Mouse (Mus musculus) Patski (cell line): Measurements from ENCODE around the gene Gpc2. TPM values are rescaled to one million over a fixed set of nuclear protein-coding genes. Genes with fewer than 3 reads are reported as not detected.

Experiments used
- ATAC-seq: fragments of 100-300 bp; one replicate; pipeline ENCODE4 v1.8.0; 2021
- CTCF ChIA-PET: fragments of 350-600 bp; sonication (Branson Sonifier 250); formaldehyde crosslinking; loops from one replicate; lab custom pipeline; 2022; ENCODE audit warnings: inconsistent platforms; lab: Charles Lee
- POLR2A ChIA-PET: fragments of 350-600 bp; sonication (Branson Sonifier 250); formaldehyde crosslinking; loops from one replicate; lab custom pipeline; 2022; ENCODE audit warnings: antibody characterized with exemption, inconsistent platforms; lab: Charles Lee
- DNase-seq: peaks from one replicate; pipeline ENCODE4 v3.0.0-alpha.2; 2011; ENCODE audit warnings: low read depth, low spot score
- H3K27me3 ChIP-seq: fragments of 371-371 bp; one replicate; pipeline ENCODE4 v1.5.1; 2021
- CTCF ChIP-seq: fragments of 100-300 bp; IDR thresholded peaks from one replicate; pipeline ENCODE4 v1.5.1; 2021
- in situ Hi-C: fragments of 300-500 bp; cut with MboI; formaldehyde crosslinking; loops from 3 replicates; pipeline ENCODE4 v1.11.1; 2018; ENCODE audit warnings: low pct_unique_long_range_greater_than_20kb, mixed read lengths
- polyA plus RNA-seq: library from polyadenylated mRNA; unstranded; gene quantifications from one replicate; pipeline ENCODE4 v1.2.3, GENCODE M21; 2021

The Gpc2 gene
- polyA plus RNA-seq, 1 experiment from 2014 or later, result 13.9 TPM

GRCm38 (mm10) chr5:138275216-138276050 is 4.4 kb downstream of the Gpc2 start:
- POLR2A ChIA-PET, result interaction anchor here (0.9 to 1.3 kb wide), 2 partner anchors 11 to 12 kb away, joined by 4 to 5 read pairs; partner anchors contain the start of gene BC037034
- CTCF ChIA-PET, result interaction anchor here (1.2 kb wide), 1 partner anchor 9 kb away, joined by 3 read pairs; no protein-coding TSS in a partner anchor
- ATAC-seq (no peak), DNase-seq (no peak)
- H3K27me3 ChIP-seq, result no peaks in the 10 kb centered on the region
- in situ Hi-C loops, result no loop called here
- TF ChIP-seq CTCF, result no peak

DNA sequence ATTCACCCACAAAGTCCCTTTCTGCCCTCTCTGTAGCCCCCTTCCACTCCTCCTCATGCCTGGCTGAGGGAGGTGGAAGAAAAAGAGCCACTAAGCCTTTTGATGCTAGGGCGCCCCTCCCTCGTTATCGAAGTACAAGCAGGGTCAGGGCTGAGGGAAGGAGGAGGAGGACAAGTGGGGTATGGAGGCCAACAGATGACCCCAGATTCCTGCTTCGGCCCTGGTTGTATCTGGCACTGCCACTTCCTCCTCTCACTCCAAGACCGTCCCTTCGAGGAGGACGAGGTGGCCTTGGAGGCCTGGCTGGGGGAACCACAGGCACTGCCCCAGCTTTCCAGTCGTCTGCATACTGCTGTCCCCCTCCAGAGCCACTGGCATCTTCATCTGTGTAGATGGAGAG is 5.6 kb downstream of the Gpc2 start:
- DNase-seq (no peak), ATAC-seq (no peak)
- POLR2A ChIA-PET, result interaction anchor here (2.5 kb wide), 1 partner anchor 11 kb away, joined by 10 read pairs; the partner anchor contains the start of gene BC037034
- TF ChIP-seq CTCF, result no peak
- in situ Hi-C loops, result no loop called here
- no peaks in the 10 kb centered on the region for H3K27me3 ChIP-seq
- CTCF ChIA-PET, result no interaction called here

DNA sequence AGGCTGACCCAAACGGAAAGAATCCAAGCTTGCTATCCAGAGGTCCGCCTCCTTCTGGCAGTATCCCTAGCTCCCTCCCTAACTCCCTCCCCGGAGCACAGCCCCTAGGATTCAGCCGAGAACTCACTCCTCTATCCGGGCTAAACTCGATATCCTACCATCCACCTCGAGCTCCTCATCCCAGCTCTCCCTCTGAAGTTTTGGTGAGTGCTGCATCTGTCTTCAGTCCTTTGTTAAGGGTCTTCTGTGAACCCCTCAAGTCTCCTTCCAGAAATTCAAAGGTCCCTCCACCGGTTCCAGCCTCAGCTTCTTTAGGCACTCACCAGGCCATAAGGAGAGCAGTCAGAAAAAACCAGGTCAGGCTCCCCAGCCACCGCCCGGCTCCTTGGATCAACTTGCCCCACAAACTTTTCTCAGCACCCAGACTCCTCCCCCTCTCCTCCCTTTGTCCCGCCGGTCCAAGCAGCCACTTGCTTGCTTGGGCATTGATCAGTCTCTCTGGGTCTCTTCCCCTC is 7.3 kb downstream of the Gpc2 start, which contains the start of gene Gal3st4:
Gene Gal3st4, minus strand, starts transcription at position 432 of the 515 bp plus-strand sequence.
- in situ Hi-C loops, result no loop called here
- ATAC-seq, result peak; percentile 44
- no peak for DNase-seq
- no peaks in the 10 kb centered on the region for H3K27me3 ChIP-seq
- CTCF ChIA-PET, result interaction anchor here (1.1 to 1.4 kb wide), 2 partner anchors 15 to 16 kb away, joined by 3 to 4 read pairs; no protein-coding TSS in a partner anchor
- POLR2A ChIA-PET, result interaction anchor here (2.5 kb wide), 1 partner anchor 9 kb away, joined by 10 read pairs; the partner anchor contains the start of gene BC037034
- no peak for TF ChIP-seq CTCF

DNA sequence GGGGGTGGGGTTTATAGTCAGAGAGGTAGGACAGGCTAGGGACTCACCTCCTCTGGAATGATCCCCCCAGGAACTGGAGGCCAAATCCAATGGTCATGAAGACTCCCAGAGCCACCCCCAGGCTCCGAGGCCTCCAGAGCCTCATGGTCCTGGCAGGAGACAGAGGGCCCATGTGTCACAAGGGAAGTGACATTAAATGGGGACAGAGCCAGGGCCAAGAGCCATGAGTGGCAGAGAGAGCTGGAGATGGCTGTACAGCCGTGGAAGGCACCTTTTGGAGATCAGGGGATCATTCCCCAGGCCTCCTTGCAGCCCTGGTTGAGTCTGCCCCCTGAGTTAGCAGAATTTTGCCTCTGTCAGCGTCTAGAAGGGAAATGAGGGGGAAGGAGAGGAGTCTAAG is 8.6 kb downstream of the Gpc2 start:
- H3K27me3 ChIP-seq, result no peaks in the 10 kb centered on the region
- ChIA-PET POLR2A (no interaction called here), CTCF (interaction anchor here (1.4 kb wide), 1 partner anchor 15 kb away, joined by 3 read pairs; no protein-coding TSS in a partner anchor)
- no peak for TF ChIP-seq CTCF
- ATAC-seq (no peak), DNase-seq (no peak)
- in situ Hi-C loops, result no loop called here

DNA sequence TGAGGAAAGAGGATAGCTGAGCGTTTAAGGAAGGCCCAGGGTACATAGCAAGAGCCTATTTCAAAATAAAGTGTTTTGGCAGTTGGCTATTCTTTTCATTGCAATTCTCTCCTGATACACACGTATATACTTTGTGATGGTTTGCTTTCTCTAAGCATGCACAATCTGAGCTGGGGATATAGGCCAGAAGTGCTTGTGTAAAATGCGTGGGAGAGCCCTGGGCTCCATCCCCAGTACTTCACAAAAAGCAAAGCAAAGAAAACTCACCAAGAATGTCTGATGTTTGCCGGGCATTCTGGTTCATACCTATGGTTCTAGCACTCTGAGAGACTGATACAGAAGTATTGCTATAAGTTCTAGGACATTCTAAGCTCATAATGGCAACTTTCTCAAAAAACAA is 10.8 kb downstream of the Gpc2 start:
- DNase-seq (no peak), ATAC-seq (no peak)
- in situ Hi-C loops, result no loop called here
- no peaks in the 10 kb centered on the region for H3K27me3 ChIP-seq
- POLR2A ChIA-PET, result no interaction called here
- no peak for TF ChIP-seq CTCF
- CTCF ChIA-PET, result interaction anchor here (1.0 to 1.8 kb wide), 4 partner anchors 9 to 39 kb away, joined by 3 to 7 read pairs (median 3); partner anchors contain the start of gene Lamtor4

DNA sequence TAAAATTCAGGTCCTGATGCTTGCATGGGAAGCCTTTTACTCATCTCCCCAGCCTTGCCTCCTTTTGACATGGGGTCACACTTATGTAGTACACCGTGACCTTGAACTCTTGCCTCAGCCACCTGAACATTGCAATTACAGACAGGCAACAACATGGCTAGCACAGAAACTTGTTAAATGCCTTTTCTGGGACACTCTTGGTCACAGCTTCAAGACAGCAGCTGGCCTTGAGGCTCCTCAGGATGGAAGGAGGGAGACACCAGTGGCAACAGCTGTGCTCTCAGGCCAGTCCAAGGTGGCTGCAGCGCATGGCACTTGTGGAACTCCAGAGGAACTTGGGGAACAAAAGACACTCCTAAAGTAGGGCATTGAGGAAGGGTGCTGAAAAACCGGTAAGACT is 12.7 kb downstream of the Gpc2 start:
- in situ Hi-C loops, result no loop called here
- no peak for TF ChIP-seq CTCF

GRCm38 (mm10) chr5:138265712-138266111 is 14.1 kb downstream of the Gpc2 start:
- no peaks in the 10 kb centered on the region for H3K27me3 ChIP-seq
- POLR2A ChIA-PET, result interaction anchor here (3.5 kb wide), 1 partner anchor 13 kb away, joined by 12 read pairs; the partner anchor contains the start of genes Gm43720, Gpc2 and Stag3
- TF ChIP-seq CTCF, result no peak
- in situ Hi-C loops, result no loop called here
- CTCF ChIA-PET, result no interaction called here
- ATAC-seq (no peak), DNase-seq (no peak)

More for the DNA sequence above, 12.7 kb downstream of the Gpc2 start:
- DNase-seq (no peak), ATAC-seq (no peak)
- H3K27me3 ChIP-seq, result no peaks in the 10 kb centered on the region
- POLR2A ChIA-PET, result no interaction called here
- CTCF ChIA-PET, result no interaction called here

- DNase-seq (no peak), ATAC-seq (peak; percentile 4)
- in situ Hi-C loops, result no loop called here
- no peak for TF ChIP-seq CTCF
- ChIA-PET CTCF (no interaction called here), POLR2A (interaction anchor here (0.6 to 3.5 kb wide), 6 partner anchors 9 to 15 kb away, joined by 3 to 12 read pairs (median 4); partner anchors contain the start of genes Gal3st4, Gm43720, Gpc2 and Lamtor4)
- H3K27me3 ChIP-seq, result no peaks in the 10 kb centered on the region
Measured at GRCm38 (mm10) chr5:138264207-138264578, 15.6 kb downstream of the Gpc2 start.

- H3K27me3 ChIP-seq, result no peaks in the 10 kb centered on the region
- peak; percentile 94 for ATAC-seq
- POLR2A ChIA-PET, result interaction anchor here (1.3 to 3.5 kb wide), 4 partner anchors 8 to 15 kb away, joined by 4 to 12 read pairs (median 8); partner anchors contain the start of genes Gal3st4, Gm43720, Gpc2 and Lamtor4
- CTCF ChIA-PET, result no interaction called here
- no peak for DNase-seq
- no peak for TF ChIP-seq CTCF
- in situ Hi-C loops, result no loop called here
Measured at GRCm38 (mm10) chr5:138263260-138264206, 16.3 kb downstream of the Gpc2 start, which contains the start of gene BC037034. TSS of gene BC037034 (minus strand) at chr5:138264033.
